Mouse (Mus musculus): Measurements from ENCODE around the gene Slc35f1. TPM values are rescaled to one million over a fixed set of nuclear protein-coding genes. Genes with fewer than 3 reads are reported as not detected.

Gene Slc35f1
- polyA plus RNA-seq, 1 experiment, result not detected

DNA sequence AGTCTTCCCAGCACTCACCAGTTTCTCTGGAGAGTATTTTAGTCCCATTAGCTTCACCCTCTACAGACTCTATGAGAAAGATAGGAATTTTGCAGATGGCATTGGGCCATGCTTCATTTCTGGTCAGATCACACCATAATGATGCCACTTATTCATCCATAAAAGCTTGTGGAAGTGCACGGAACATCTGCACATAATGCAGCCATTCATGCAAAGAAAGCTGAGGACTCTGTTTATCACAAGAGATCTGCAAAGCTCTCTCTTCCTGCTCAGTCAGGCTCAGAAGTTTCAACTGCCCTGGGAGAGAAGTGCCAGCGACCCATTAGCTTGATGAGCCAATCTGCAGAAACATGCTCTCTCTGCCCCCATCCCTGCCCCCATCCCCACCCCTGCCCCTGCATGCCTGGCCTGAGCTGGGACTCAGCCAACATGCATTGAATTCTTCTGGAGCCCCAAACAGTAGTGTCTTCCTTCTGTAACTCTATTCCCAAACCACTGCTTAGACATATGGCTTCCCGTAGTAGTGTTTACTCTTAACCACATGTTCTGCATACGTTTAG, 89.7 kb downstream of the Slc35f1 start:
- Histone ChIP-seq H3K27me3 (replicated peaks) (no peaks in the 10 kb centered on the region), H3K4me3 (replicated peaks) (no peak overlapping the region), H3K4me1 (no peaks in the 10 kb centered on the region), H3K9me3 (peaks cover 3% of the 10 kb centered on the region; the same call in 1 of the 2 replicates), H3K36me3 (replicated peaks; ENCODE audit: low read length) (no peaks in the 10 kb centered on the region)
- TF ChIP-seq GATA1 (IDR thresholded peaks at IDR 0.05; ENCODE audit: borderline replicate concordance, low read length) (no peak), FLI1 (IDR thresholded peaks at IDR 0.05; ENCODE audit: low read length) (no peak)

DNA sequence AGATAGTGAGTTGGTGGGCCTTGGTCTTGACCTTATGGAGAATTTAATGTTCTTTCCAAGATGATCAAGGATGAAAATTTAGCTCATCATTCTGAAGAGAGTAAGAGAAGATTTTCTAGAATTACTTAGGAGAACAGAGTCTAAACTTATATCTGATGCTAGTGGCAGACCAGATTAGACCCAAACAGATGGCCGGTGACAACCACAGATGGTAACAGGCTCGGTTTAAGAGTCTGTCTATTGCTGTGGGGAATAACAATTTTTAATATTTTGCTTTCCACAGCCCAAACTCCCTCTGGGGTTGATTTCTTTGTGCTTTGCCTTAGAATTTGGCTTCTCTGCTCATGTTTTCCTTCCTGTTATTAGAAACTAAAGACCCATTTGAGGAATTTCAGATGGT, 96.7 kb downstream of the Slc35f1 start:
- Histone ChIP-seq H3K36me3 (replicated peaks; ENCODE audit: low read length) (no peaks in the 10 kb centered on the region), H3K9me3 (no peaks in the 10 kb centered on the region), H3K4me3 (replicated peaks) (no peak overlapping the region), H3K27me3 (replicated peaks) (no peaks in the 10 kb centered on the region), H3K4me1 (no peaks in the 10 kb centered on the region)
- no peak for TF ChIP-seq FLI1 (IDR thresholded peaks at IDR 0.05; ENCODE audit: low read length)
- no peak for TF ChIP-seq GATA1 (IDR thresholded peaks at IDR 0.05; ENCODE audit: borderline replicate concordance, low read length)

- no peaks in the 10 kb centered on the region for H3K36me3 ChIP-seq (replicated peaks; ENCODE audit: low read length)
- no peaks in the 10 kb centered on the region for H3K9me3 ChIP-seq
- TF ChIP-seq GATA1 (IDR thresholded peaks at IDR 0.05; ENCODE audit: borderline replicate concordance, low read length) (no peak), FLI1 (IDR thresholded peaks at IDR 0.05; ENCODE audit: low read length) (no peak)
- H3K4me3 ChIP-seq (replicated peaks), result no peak overlapping the region
- no peaks in the 10 kb centered on the region for H3K27me3 ChIP-seq (replicated peaks)
- H3K4me1 ChIP-seq, result no peaks in the 10 kb centered on the region
Observed at GRCm38 (mm10) chr10:52791560-52791959, 101.2 kb downstream of the Slc35f1 start.

DNA sequence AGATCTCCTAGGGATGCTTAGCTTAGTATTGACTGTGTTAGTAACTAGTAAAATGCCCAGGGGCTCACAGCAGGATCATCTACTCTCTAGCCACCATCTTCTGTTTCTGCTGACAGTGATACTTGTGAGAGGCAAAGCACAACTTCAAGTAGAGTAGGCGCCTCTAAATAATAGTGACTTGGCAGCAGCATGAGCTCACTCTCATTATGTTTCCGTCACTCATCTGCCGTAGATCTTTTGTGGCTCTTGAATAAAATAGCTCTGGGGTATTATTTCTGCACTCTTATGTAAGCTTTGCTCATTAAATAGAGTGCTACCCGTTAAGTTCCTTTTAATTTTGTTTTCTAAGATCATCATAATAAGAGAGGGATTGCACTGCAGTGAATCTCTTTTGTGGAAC, 107.1 kb downstream of the Slc35f1 start:
- Histone ChIP-seq H3K4me3 (replicated peaks) (no peak overlapping the region), H3K27me3 (replicated peaks) (no peaks in the 10 kb centered on the region), H3K9me3 (no peaks in the 10 kb centered on the region), H3K4me1 (no peaks in the 10 kb centered on the region), H3K36me3 (replicated peaks; ENCODE audit: low read length) (no peaks in the 10 kb centered on the region)
- TF ChIP-seq FLI1 (IDR thresholded peaks at IDR 0.05; ENCODE audit: low read length), result no peak
- TF ChIP-seq GATA1 (IDR thresholded peaks at IDR 0.05; ENCODE audit: borderline replicate concordance, low read length), result no peak

DNA sequence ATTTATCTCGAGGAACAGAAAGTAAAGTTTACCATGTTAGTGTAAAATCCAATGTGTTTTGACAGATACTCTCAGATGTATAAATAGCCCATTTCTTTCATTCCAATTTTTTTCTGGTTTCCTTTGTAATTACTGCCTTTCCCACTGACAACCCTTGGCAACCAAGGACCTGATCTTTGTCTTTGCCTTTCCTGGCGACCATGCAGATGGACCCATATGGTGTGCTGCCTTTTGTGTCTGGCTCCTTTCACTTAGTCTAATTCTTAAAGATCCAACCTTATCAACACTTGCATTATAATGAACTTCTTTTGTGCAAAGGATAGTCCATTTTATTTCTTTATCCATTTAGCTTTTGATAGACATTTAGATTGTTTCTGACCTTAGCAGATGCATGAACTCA, 117.5 kb downstream of the Slc35f1 start:
- no peak overlapping the region for H3K4me3 ChIP-seq (replicated peaks)
- no peaks in the 10 kb centered on the region for H3K27me3 ChIP-seq (replicated peaks)
- peaks cover 4% of the 10 kb centered on the region; the same call in 1 of the 2 replicates for H3K9me3 ChIP-seq
- H3K36me3 ChIP-seq (replicated peaks; ENCODE audit: low read length), result no peaks in the 10 kb centered on the region
- H3K4me1 ChIP-seq, result no peaks in the 10 kb centered on the region
- no peak for TF ChIP-seq GATA1 (IDR thresholded peaks at IDR 0.05; ENCODE audit: borderline replicate concordance, low read length)
- TF ChIP-seq FLI1 (IDR thresholded peaks at IDR 0.05; ENCODE audit: low read length), result no peak

DNA sequence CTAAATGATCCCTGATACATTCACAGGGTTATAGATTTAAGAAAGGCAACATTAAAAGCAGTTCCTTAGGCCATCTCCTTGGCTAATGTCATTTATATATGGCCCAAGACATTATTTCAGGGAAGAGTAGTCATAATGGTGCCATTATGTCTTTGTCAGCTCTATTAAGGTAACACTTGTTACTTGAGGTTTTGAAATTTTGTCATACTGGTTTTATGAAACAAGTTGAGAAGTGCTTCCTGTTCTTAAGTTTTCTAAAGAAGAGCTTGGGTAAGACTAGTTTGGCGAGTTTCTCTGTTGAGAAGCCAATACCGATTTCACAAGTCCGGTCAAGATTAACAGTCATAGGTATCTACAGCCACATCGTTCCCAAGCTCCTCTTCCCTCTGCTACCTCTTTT, 122.5 kb downstream of the Slc35f1 start:
- Histone ChIP-seq H3K4me3 (replicated peaks) (no peak overlapping the region), H3K4me1 (no peaks in the 10 kb centered on the region), H3K9me3 (0 out of 2 replicates have a peak, but pooled peaks cover 2% of the 10 kb centered on the region), H3K36me3 (replicated peaks; ENCODE audit: low read length) (no peaks in the 10 kb centered on the region), H3K27me3 (replicated peaks) (no peaks in the 10 kb centered on the region)
- no peak for TF ChIP-seq GATA1 (IDR thresholded peaks at IDR 0.05; ENCODE audit: borderline replicate concordance, low read length)
- no peak for TF ChIP-seq FLI1 (IDR thresholded peaks at IDR 0.05; ENCODE audit: low read length)

DNA sequence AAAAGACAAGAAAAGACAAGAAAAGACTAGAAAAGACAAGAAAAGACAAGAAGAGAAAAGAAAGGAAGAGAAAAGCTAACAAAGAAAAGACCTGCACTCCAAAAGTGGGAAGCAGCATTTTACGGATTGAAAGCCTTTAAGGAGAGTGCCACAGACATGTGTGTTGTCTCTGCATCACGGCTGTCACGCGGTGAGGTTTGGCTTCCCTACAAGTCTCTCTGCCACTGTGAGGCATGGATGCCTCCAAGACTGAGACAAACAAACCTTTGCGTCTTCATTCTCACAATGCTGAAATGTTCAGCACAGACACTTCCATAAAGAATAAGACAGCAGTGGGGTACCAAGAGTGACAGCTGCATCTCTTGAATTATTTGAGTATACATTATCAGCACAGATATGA, 124.0 kb downstream of the Slc35f1 start:
- Histone ChIP-seq H3K36me3 (replicated peaks; ENCODE audit: low read length) (no peaks in the 10 kb centered on the region), H3K9me3 (0 out of 2 replicates have a peak, but pooled peaks cover 2% of the 10 kb centered on the region), H3K27me3 (replicated peaks) (no peaks in the 10 kb centered on the region), H3K4me1 (no peaks in the 10 kb centered on the region), H3K4me3 (replicated peaks) (no peak overlapping the region)
- TF ChIP-seq FLI1 (IDR thresholded peaks at IDR 0.05; ENCODE audit: low read length), result no peak
- TF ChIP-seq GATA1 (IDR thresholded peaks at IDR 0.05; ENCODE audit: borderline replicate concordance, low read length), result no peak

- Histone ChIP-seq H3K4me1 (no peaks in the 10 kb centered on the region), H3K27me3 (replicated peaks) (no peaks in the 10 kb centered on the region), H3K36me3 (replicated peaks; ENCODE audit: low read length) (no peaks in the 10 kb centered on the region), H3K9me3 (0 out of 2 replicates have a peak, but pooled peaks cover 5% of the 10 kb centered on the region), H3K4me3 (replicated peaks) (no peak overlapping the region)
- TF ChIP-seq FLI1 (IDR thresholded peaks at IDR 0.05; ENCODE audit: low read length) (no peak), GATA1 (IDR thresholded peaks at IDR 0.05; ENCODE audit: borderline replicate concordance, low read length) (no peak)
Observed at GRCm38 (mm10) chr10:52819661-52820060, 129.3 kb downstream of the Slc35f1 start.

DNA sequence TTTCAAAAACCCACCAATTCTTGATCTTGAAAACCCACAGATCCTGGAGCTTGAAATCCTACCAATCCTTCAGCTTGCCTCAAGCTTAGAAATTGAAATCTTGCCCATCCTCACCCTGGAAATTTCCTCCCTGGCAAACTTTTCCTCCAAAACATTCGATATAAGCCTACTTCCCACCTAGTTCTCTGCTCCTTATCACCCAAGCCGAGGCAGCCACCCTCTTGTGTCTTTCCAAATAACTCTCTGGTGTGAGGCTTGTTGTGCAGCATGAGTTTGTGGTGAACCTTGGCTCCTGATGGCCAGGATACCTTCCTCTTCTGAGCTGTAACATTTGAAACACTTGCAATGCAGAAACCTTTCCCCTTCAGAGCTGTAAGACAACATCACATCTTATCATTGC, 132.6 kb downstream of the Slc35f1 start:
- TF ChIP-seq FLI1 (IDR thresholded peaks at IDR 0.05; ENCODE audit: low read length) (no peak), GATA1 (IDR thresholded peaks at IDR 0.05; ENCODE audit: borderline replicate concordance, low read length) (no peak)
- no peak overlapping the region for H3K4me3 ChIP-seq (replicated peaks)
- H3K4me1 ChIP-seq, result no peaks in the 10 kb centered on the region
- H3K9me3 ChIP-seq, result peaks cover 10% of the 10 kb centered on the region; the same call in 1 of the 2 replicates
- H3K36me3 ChIP-seq (replicated peaks; ENCODE audit: low read length), result no peaks in the 10 kb centered on the region
- H3K27me3 ChIP-seq (replicated peaks), result no peaks in the 10 kb centered on the region

GRCm38 (mm10) chr10:52825746-52826145, 135.4 kb downstream of the Slc35f1 start:
- peaks cover 10% of the 10 kb centered on the region; the same call in 1 of the 2 replicates for H3K9me3 ChIP-seq
- no peaks in the 10 kb centered on the region for H3K27me3 ChIP-seq (replicated peaks)
- H3K36me3 ChIP-seq (replicated peaks; ENCODE audit: low read length), result no peaks in the 10 kb centered on the region
- TF ChIP-seq FLI1 (IDR thresholded peaks at IDR 0.05; ENCODE audit: low read length), result no peak
- no peak for TF ChIP-seq GATA1 (IDR thresholded peaks at IDR 0.05; ENCODE audit: borderline replicate concordance, low read length)
- no peaks in the 10 kb centered on the region for H3K4me1 ChIP-seq
- no peak overlapping the region for H3K4me3 ChIP-seq (replicated peaks)
